Mouse (Mus musculus) hindbrain, postnatal 0 days (tissue): ENCODE results near the gene Abt1. TPM values are rescaled to one million over a fixed set of nuclear protein-coding genes. Genes with fewer than 3 reads are reported as not detected.
A peak's percentile ranks its signal among the peaks of the same experiment; 100 is the strongest.

ENCODE experiments used
- ATAC-seq: fragments of 200-750 bp; cut with Nextera tagmentation; 2 replicates; pipeline ENCODE4 v1.8.0; 2017; ENCODE audit warnings: mild to moderate bottlenecking, moderate TSS enrichment, moderate library complexity
- DNase-seq: peaks from one replicate; pipeline ENCODE4 v3.0.0-alpha.2; 2015; ENCODE audit warnings: low spot score
- H3K27ac ChIP-seq: fragments of 300-500 bp; sonication (generic); 2 replicates; pipeline ENCODE4 v1.5.1; 2014; ENCODE audit warnings: mild to moderate bottlenecking
- H3K27me3 ChIP-seq: fragments of 300-500 bp; sonication (generic); 2 replicates; pipeline ENCODE4 v1.6.1; 2014; ENCODE audit warnings: low read length, mixed read lengths; ENCODE audit not compliant: insufficient read depth
- H3K36me3 ChIP-seq: fragments of 300-500 bp; sonication (generic); 2 replicates; pipeline ENCODE4 v1.6.1; 2014; ENCODE audit warnings: low read length, mixed read lengths; ENCODE audit not compliant: insufficient read depth
- H3K4me1 ChIP-seq: fragments of 300-500 bp; sonication (generic); 2 replicates; pipeline ENCODE4 v1.6.1; 2014; ENCODE audit warnings: antibody characterized with exemption, low read length, mixed read lengths; ENCODE audit not compliant: insufficient read depth
- H3K4me2 ChIP-seq: fragments of 300-500 bp; sonication (generic); 2 replicates; pipeline ENCODE4 v1.6.1; 2014; ENCODE audit warnings: low read depth, mild to moderate bottlenecking, low read length, moderate library complexity, mixed read lengths
- H3K4me3 ChIP-seq: fragments of 300-500 bp; sonication (generic); 2 replicates; pipeline ENCODE4 v1.5.1; 2014; ENCODE audit warnings: low read length
- H3K9ac ChIP-seq: fragments of 300-500 bp; sonication (generic); replicated peaks from 2 replicates; pipeline ENCODE4 v1.6.1; 2014; ENCODE audit warnings: mild to moderate bottlenecking, low read length, moderate library complexity, mixed read lengths
- H3K9me3 ChIP-seq: fragments of 300-500 bp; sonication (generic); 2 replicates; pipeline ENCODE4 v1.6.1; 2016; ENCODE audit warnings: low read length, mixed read lengths
- CTCF ChIP-seq: IDR thresholded peaks from 2 replicates; pipeline ENCODE4 v1.5.1; 2016; ENCODE audit warnings: antibody characterized with exemption, control low read depth, low read depth
- WGBS: fragments of 180-500 bp; shearing (Covaris S2); extraction: QIAGEN DNeasy Blood & Tissue Kit; methylation state at CpG from one replicate; pipeline ENCODE4 v1.1.7; 2014; 5-methylcytosine and 5-hydroxymethylcytosine counted together
- polyA plus RNA-seq: library from polyadenylated mRNA; unstranded; fragments of >200 nt; fragmentation: Nextera tagmentation; extraction: Ambion mirVana; gene quantifications from 2 replicates; pipeline ENCODE4 v1.2.1, GENCODE M21; 2015
- total RNA-seq: library from RNA; depleted of rRNA; stranded (reverse); fragments of >200 nt; gene quantifications from 2 replicates; pipeline ENCODE4 v1.2.3, GENCODE M21; 2014; rRNA removed

Abt1 gene
- total RNA-seq: 5.0 and 5.5 TPM in 2 replicates
- polyA plus RNA-seq: 7.2 and 7.6 TPM in 2 replicates

DNA sequence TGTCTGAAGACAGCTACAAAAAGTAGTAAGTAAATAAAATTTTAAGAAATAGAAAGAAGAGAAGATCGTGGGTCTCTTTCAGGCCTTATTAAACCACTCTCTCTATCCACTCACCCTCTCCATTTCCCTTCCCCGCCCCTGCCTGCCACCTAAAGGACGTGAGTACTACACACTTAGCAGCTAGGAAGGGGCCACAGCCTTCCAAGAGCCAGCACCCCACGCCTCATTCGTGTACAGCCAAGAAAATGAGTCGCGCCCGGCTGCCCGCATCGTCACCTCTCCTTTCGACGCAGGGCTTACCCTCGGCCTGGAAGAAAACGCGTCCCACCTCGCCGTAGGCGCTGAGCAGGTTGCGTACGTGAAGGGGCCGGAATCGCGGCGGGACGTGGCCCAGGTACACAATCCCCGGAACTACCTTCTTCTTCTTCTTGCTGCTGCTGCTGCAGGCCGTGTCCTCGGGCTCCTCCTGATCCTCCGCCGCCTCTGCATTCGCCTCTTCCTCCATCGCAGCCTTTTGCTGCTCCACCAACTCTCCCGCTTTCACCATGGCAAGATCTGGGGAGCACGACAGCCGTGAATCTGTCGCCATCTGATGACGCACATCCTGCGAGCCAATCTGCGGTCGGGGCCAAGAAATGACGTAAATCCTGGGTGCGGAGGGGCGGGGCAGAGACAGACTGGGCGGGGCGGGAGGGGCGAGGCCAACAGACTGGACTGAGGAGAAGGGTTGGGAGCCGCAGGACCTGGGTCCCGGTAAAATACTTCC is at the start of gene Abt1:
TSS of gene Abt1 (minus strand) at position 581 of the 766 bp plus-strand sequence.
- under 1% methylated on average over 48 of the region's 48 CpGs for WGBS
- Histone ChIP-seq H3K36me3 (peaks cover 19% of the 10 kb centered on the region), H3K4me3 (peak within 1 kb of the TSS; percentile 94), H3K9me3 (no peaks in the 10 kb centered on the region), H3K4me1 (peaks cover 7% of the 10 kb centered on the region), H3K27me3 (no peaks in the 10 kb centered on the region), H3K27ac (peak within 1 kb of the TSS; percentile 57), H3K4me2 (peak within 1 kb of the TSS; percentile 75), H3K9ac (peak within 1 kb of the TSS; percentile 76)
- ATAC-seq (peak; percentile 84), DNase-seq (peak; percentile 99)
- TF ChIP-seq CTCF: no peak; the same call in 1 of the 2 replicates

DNA sequence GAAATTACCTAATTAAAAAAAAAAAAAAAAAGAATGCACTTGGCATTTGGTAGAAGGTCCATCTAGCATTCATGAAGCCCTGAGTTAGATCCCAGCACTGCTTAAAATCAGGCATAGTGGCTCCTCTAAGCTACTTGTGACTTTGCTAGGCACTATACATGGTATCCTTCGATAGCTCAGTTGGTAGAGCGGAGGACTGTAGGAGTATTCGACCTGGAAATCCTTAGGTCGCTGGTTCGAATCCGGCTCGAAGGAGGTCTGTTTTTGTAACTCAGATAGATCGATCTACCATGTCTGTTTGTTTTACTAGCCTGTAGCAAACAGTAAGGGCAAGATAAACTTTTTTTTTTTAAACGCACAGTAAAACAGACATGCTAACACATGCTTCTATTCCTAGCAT is 43.2 kb upstream of the Abt1 start:
- Histone ChIP-seq H3K27ac (no peak overlapping the region), H3K9me3 (no peaks in the 10 kb centered on the region), H3K4me1 (peaks cover 4% of the 10 kb centered on the region; the same call in 1 of the 2 replicates), H3K9ac (no peak overlapping the region), H3K36me3 (no peaks in the 10 kb centered on the region), H3K27me3 (no peaks in the 10 kb centered on the region), H3K4me2 (no peak overlapping the region), H3K4me3 (no peak overlapping the region)
- DNase-seq (peak; percentile 69), ATAC-seq (peak; percentile 68)
- WGBS: 7% methylated on average over 9 of the region's 9 CpGs
- TF ChIP-seq CTCF: no peak

DNA sequence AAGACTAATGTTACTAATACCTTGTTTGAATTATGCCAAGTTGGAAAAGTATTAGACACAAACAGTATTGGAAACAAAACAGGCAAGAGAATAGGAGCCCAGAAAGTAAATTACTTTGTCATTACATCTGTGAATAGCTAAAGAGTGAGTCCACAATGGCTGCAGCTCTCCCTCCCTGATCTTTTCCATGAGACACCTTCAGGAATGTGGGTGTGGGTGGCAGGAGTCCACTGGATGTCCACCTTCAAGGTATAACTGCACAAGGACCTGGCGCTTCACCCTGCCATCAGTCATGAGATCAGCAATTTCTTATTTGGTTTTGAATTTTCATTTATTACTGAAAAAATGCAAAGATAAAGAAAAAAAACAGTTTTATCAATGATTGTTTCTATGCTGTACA is 42.6 kb upstream of the Abt1 start:
- Histone ChIP-seq H3K36me3 (no peaks in the 10 kb centered on the region), H3K4me1 (peaks cover 4% of the 10 kb centered on the region; the same call in 1 of the 2 replicates), H3K9me3 (no peaks in the 10 kb centered on the region), H3K4me3 (no peak overlapping the region), H3K27ac (no peak overlapping the region), H3K27me3 (no peaks in the 10 kb centered on the region), H3K4me2 (peak overlapping the region; percentile 84), H3K9ac (no peak overlapping the region)
- ATAC-seq: no peak
- WGBS: 75% methylated on average over 1 of the region's 1 CpGs
- DNase-seq: no peak
- TF ChIP-seq CTCF: no peak

DNA sequence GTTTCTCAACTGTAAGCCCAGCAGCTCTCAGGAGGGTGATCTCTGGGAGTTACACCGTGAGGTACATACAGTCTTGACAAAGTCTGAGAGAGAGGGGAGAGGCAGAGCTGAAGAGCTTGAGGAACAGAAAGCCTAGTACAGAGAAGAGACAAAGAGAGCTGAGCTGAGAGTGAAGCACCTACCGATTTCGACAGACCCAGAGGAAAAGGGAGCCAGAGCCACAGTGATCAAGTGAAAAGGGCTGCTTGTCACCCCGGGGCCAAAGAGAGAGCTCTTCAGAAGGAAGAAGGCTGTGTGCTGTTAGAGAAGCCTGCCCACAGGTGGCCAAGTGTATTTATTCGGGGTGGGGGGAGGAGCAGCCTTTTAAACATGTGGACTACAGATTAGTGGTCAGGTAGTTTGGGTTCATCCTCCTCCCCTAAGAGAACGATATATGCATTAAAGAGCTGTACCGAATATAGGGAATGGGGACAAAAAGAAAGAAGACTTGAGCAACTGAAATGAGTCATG is 42.0 kb upstream of the Abt1 start, which contains the start of gene Btn1a1:
TSS of gene Btn1a1 (minus strand) at position 302 of the 510 bp plus-strand sequence.
- Histone ChIP-seq H3K4me1 (peaks cover 4% of the 10 kb centered on the region; the same call in 1 of the 2 replicates), H3K27me3 (no peaks in the 10 kb centered on the region), H3K4me3 (peak within 1 kb of the TSS; percentile 56), H3K4me2 (peak within 1 kb of the TSS; percentile 84), H3K27ac (no peak within 1 kb of the TSS), H3K9me3 (no peaks in the 10 kb centered on the region), H3K36me3 (no peaks in the 10 kb centered on the region), H3K9ac (peak within 1 kb of the TSS; percentile 51; the same call in 1 of the 2 replicates)
- ATAC-seq (no peak; the same call in 1 of the 2 replicates), DNase-seq (peak; percentile 14)
- TF ChIP-seq CTCF: no peak
- WGBS: 3% methylated on average over 7 of the region's 7 CpGs

DNA sequence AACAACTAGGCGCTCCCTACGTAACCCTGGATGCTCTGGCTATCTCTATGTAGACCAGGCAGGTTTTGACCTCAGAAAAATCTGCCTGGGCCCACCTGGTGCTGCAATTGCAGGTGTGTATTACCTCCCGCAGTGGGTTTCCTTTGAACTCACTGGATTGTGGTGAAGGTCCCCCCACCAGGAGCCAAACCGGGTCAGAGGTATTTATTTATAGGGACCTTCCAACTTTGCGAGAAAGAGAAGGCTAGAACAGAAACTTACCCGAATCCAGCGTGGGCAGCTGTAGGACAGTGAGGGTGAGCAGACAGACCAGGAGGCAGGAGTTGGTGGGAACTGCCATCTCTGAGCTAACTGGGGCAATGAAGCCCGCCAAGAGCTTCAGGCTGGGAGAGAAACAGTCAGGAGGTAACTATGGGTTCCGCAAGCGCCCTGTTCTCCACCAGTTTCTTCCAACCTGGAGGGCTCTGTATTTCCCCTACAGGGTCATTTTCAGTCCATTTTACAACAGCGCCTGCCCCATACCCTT is 41.2 kb upstream of the Abt1 start:
- H3K4me2 ChIP-seq: peak overlapping the region; percentile 84
- 4% methylated on average over 11 of the region's 11 CpGs for WGBS
- peak overlapping the region; percentile 51; the same call in 1 of the 2 replicates for H3K9ac ChIP-seq
- H3K27me3 ChIP-seq: no peaks in the 10 kb centered on the region
- H3K27ac ChIP-seq: no peak overlapping the region
- no peaks in the 10 kb centered on the region for H3K36me3 ChIP-seq
- no peaks in the 10 kb centered on the region for H3K9me3 ChIP-seq
- ATAC-seq (no peak), DNase-seq (no peak)
- TF ChIP-seq CTCF: no peak
- H3K4me3 ChIP-seq: peak overlapping the region; percentile 56
- peaks cover 4% of the 10 kb centered on the region; the same call in 1 of the 2 replicates for H3K4me1 ChIP-seq

DNA sequence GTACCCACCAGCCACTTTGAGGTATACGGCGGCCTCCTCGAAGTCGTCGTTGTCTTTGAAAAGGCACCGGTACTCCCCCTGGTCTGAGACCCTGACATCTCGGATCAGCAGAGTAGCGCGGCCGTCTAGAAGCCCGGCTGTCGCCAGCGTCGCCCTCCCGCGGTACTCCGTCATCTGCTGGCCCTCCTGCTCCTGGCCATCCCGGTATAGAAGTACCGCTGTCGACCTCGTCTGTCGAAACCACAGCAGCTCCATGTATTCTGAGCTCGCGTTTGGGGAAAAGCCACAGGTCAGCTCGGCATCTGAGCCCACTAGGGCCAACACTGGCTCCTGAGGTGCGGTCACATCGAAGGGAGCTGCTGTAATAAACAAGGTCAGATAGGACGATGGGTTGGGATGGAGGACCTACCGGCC is 40.6 kb upstream of the Abt1 start:
- peak overlapping the region; percentile 51 for H3K9ac ChIP-seq
- peak; percentile 44 for DNase-seq
- peak overlapping the region; percentile 56 for H3K4me3 ChIP-seq
- whole genome bisulfite sequencing: 1% methylated on average over 29 of the region's 29 CpGs
- H3K4me1 ChIP-seq: peaks cover 4% of the 10 kb centered on the region; the same call in 1 of the 2 replicates
- no peaks in the 10 kb centered on the region for H3K27me3 ChIP-seq
- peak overlapping the region; percentile 84 for H3K4me2 ChIP-seq
- no peaks in the 10 kb centered on the region for H3K36me3 ChIP-seq
- ATAC-seq: peak; percentile 44; the same call in 1 of the 2 replicates
- TF ChIP-seq CTCF: no peak
- H3K27ac ChIP-seq: no peak overlapping the region
- H3K9me3 ChIP-seq: no peaks in the 10 kb centered on the region
